Mouse (Mus musculus) left cerebral cortex, adult 8-10 months (tissue): Measurements from ENCODE around the gene Cyp26a1. TPM values are rescaled to one million over a fixed set of nuclear protein-coding genes. Genes with fewer than 3 reads are reported as not detected.

Source experiments
- DNase-seq, 2 experiments: peaks; one replicate each; pipeline ENCODE4 v3.0.0; 2022; ENCODE audit warnings: low spot score in 2 of 2
- total RNA-seq, 4 experiments: library from RNA; stranded (reverse); gene quantifications; 2 replicates each; pipeline ENCODE4 v1.2.4; 2022

Cyp26a1 gene
- under 1 TPM in 3 of 4 experiments, not detected in 1; 0.38 to 0.62 (median 0.41) TPM for total RNA-seq

DNA sequence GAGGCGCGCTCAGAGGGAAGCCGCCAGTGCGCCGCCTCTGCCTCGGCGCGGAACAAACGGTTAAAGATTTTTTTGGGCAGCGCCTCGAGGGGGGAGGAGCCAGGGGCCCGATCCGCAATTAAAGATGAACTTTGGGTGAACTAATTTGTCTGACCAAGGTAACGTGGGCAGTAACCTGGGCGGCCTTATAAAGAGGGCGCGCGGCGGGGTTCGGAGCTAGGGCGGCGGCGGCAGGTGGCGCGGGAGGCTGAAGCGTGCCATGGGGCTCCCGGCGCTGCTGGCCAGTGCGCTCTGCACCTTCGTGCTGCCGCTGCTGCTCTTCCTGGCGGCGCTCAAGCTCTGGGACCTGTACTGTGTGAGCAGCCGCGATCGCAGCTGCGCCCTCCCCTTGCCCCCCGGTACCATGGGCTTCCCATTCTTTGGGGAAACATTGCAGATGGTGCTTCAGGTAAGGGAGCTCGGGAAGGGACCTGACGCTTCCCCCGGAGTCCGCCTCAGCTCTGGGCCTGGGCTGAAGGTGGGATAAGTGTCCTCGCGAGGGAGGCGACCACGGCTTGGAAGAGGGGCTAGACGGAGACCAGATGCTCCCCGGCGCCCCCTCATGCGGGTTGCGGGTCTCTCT is at the start of gene Cyp26a1:
TSS of gene Cyp26a1 (plus strand) at position 148 of the 622 bp plus-strand sequence.
- DNase-seq = no peak

- no peak for DNase-seq
These were observed 49.6 kb upstream of the Cyp26a1 start for GRCm38 (mm10) chr19:37647994-37648393.

DNA sequence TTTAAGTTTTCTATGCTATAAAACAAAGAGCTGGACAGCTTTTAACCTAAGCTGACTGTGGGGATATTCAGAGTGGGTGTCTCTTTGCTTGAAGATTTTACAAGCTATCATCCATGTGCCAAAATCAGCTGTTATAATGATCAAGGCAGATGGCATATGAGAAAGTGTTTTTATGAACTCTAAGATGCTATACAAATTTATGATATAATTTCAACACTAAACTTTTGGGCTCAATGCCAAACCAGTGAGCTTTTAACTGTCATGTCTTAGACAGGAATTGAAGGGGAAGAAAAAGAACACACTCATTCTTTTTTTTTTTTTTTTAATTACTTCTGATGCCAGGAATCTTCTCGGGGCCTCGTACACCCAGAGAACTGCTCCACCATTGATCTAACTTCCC is 47.1 kb upstream of the Cyp26a1 start:
- no peak for DNase-seq

GRCm38 (mm10) chr19:37654012-37654411 is 43.6 kb upstream of the Cyp26a1 start:
- DNase-seq = no peak

DNA sequence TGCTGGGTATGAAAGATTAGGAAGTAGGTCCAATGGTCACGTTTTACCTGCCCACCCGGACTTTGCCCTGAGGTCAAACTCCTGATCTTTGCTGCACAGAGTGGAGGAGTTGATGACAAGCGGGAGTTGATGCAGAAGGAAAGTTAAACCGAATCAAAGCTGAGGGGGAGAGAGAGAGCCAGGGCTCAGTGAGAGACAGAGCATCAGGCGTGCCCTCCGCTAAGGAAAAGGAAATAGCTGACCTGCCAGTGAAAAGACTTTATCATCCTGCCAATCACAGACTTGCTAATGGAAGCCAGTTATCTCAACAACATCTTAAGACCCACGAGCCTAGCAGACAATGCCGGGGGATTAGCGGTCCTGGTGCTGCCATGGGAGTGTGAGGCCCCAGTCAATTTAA is 41.2 kb upstream of the Cyp26a1 start:
- no peak for DNase-seq

- DNase-seq = no peak
These were observed 32.3 kb upstream of the Cyp26a1 start for GRCm38 (mm10) chr19:37665256-37665655.

DNA sequence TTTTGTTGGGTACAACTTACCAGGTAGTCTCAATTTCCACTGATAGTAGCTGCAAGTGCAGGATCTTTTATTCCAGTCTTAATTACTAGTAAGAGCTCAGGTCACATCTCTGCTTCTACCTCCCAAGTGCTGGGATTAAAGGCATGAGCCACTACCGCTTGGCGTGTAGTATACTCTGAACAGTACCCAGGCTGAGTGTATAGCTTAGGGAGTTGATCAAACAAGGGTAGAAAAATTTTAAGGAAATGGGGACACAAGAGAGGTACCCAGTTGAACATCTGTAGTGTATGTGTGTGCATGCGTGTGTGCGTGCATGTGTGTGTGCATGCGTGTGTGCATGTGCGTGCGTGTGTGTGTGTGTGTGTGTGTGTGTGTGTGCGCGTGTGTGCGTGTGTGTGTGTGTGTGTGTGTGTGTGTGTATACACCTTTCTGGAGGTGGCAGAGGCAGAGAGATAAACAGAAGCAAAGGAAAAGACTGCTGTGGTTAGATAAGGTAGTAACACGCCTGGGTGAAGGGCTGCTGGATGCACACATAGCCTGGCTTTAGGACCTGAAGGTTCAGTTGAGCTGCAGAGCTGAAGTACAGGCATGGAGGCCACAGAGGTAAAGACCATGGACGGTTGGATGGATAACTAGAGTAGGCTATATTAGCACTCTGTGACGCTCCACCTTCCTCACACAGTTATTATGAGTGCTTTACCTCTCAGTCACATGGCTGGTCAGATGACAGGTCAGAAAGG is 29.6 kb upstream of the Cyp26a1 start:
- DNase-seq = no peak

- no peak for DNase-seq
These were observed 28.9 kb upstream of the Cyp26a1 start for GRCm38 (mm10) chr19:37668657-37669056.

- no peak for DNase-seq
These were observed 28.1 kb upstream of the Cyp26a1 start for GRCm38 (mm10) chr19:37669486-37669885.

DNA sequence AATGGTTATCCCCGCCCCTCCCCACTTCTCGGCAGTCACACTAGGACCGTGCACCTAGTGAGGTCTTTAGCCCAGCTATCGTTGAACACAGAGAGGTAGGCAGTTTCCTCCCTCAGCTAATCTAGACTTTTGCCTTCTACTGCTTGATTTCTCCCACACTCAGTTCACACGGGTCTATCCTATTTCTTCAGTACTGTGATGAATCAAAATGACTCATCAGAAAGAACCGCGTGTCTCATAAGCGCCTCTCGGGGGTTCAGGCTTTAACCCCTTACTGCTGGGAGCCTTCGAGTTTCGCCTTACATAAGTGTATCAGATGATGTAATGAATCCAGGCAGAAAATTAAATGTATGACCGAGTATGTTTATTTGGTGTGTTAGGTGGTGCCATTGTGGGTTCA is 24.2 kb upstream of the Cyp26a1 start:
- DNase-seq = no peak

- DNase-seq = no peak
These were observed 12.3 kb upstream of the Cyp26a1 start, which contains the start of gene Cyp26c1 for GRCm38 (mm10) chr19:37685281-37685680. Gene Cyp26c1, plus strand, starts transcription at chr19:37685581.

- no peak for DNase-seq
These were observed 11.3 kb upstream of the Cyp26a1 start for GRCm38 (mm10) chr19:37686347-37686746.

DNA sequence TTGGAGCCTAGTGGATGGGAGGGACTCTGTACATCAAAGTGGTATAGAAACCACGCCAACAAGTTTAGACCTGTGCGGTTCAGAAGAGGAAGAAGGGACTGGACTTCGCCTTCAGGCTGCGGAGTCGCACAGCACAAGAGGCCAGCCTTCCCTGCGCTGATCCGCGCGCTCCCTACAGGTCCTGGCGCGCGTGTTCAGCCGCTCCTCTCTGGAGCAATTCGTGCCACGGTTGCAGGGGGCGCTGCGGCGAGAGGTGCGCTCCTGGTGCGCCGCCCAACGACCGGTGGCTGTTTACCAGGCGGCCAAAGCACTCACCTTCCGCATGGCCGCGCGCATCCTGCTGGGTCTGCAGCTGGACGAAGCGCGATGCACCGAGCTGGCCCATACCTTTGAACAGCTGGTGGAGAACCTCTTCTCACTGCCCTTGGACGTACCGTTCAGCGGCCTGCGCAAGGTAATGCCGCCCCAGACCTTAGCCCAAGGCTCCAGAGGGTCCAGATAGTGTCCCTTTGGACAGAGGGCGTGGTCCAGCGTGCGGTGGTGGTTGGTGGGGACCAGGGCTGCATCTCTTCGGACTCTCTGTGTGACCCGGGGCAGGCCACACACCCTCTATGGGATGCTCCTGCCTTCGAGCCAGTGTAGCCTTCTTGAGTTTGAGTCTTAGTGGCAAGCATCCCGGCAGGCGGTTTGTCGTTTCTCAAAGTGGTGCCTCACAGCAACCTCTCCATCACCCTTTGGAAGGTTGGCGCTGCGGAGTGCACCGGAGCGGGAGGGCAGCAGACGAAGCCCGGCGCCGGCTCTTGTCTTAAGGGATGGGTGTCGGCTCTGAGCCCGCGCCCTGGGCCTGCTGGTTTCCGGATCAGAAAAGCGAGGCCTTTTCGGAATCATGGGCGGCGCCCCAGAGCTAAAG is 10.4 kb upstream of the Cyp26a1 start:
- no peak for DNase-seq

GRCm38 (mm10) chr19:37689478-37689877 is 8.1 kb upstream of the Cyp26a1 start:
- no peak for DNase-seq

DNA sequence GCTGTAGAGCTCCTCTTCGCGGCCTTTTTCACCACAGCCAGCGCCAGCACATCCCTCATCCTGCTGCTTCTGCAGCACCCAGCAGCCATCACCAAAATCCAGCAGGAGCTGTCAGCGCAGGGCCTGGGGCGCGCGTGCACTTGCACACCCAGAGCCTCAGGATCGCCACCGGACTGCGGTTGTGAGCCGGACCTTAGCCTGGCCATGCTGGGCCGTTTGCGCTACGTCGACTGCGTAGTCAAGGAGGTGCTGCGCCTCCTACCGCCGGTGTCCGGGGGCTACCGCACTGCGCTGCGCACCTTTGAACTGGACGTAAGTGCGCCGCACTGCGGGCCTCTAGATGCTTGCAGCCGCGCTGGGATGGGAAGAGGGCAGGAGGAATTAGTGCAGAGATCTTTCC is 6.9 kb upstream of the Cyp26a1 start:
- no peak for DNase-seq

GRCm38 (mm10) chr19:37692879-37693278 is 4.7 kb upstream of the Cyp26a1 start:
- no peak for DNase-seq

DNA sequence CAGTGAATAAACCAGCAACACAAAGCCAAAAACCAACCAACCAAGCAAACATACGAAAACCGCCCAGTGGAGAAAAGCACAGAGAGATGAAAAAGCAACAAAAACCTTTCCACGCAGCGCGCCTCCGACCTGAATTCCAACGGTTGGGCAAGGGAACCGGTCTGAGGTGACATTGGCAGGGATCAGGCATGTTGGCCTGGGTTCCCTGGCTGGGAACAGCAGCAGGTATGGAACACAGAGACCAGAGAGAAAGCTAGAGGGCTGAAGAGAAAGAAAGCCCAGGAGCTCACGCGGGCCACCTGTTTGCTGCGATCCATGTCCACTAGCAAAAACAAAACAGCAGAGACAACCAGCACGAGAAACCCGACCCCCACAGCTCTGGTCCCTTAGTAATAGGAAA is 2.5 kb upstream of the Cyp26a1 start:
- DNase-seq = no peak

GRCm38 (mm10) chr19:37695762-37696602 is 1.6 kb upstream of the Cyp26a1 start:
- no peak for DNase-seq

- DNase-seq = no peak
These were observed 829 bp upstream of the Cyp26a1 start for GRCm38 (mm10) chr19:37696603-37697334.

DNA sequence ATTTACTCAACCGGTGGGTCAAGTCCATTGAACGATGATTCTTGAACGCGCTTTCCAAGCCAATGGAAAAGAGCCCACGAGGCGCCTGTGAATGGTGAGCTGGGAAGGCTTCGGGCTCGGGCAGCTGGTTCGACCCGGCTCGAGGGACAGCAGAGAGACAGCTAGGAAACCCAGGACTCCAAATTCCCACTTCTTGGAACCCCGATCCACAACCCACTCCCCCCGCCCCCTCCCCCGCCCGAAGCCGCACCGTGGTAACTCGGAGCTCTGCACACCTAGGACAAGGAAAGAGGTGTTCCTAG is 312 bp upstream of the Cyp26a1 start:
- no peak for DNase-seq
